Mouse (Mus musculus) midbrain, embryonic 15.5 days (tissue): ENCODE measurements around the gene Abca13. TPM values are rescaled to one million over a fixed set of nuclear protein-coding genes. Genes with fewer than 3 reads are reported as not detected.
"Not testable (repeated sequence)": the region's sequence is repeated elsewhere in the genome, so short reads cannot be mapped to it uniquely, and the experiment has no call there.

ENCODE experiments used
- ATAC-seq: fragments of 200-750 bp; cut with Nextera tagmentation; replicated peaks from 2 replicates; pipeline ENCODE4 v1.8.0; 2017; ENCODE audit warnings: moderate TSS enrichment
- H3K27ac ChIP-seq: fragments of 300-500 bp; sonication (generic); 2 replicates; pipeline ENCODE4 v1.5.1; 2015; ENCODE audit warnings: mild to moderate bottlenecking, inconsistent platforms
- H3K27me3 ChIP-seq: fragments of 300-500 bp; sonication (generic); replicated peaks from 2 replicates; pipeline ENCODE4 v1.6.1; 2015; ENCODE audit warnings: inconsistent platforms
- H3K36me3 ChIP-seq: fragments of 300-500 bp; sonication (generic); replicated peaks from 2 replicates; pipeline ENCODE4 v1.6.1; 2015; ENCODE audit warnings: inconsistent platforms
- H3K4me1 ChIP-seq: fragments of 300-500 bp; sonication (generic); 2 replicates; pipeline ENCODE4 v1.6.1; 2015; ENCODE audit warnings: inconsistent platforms
- H3K4me2 ChIP-seq: fragments of 300-500 bp; sonication (generic); 2 replicates; pipeline ENCODE4 v1.6.1; 2015; ENCODE audit warnings: inconsistent platforms, mild to moderate bottlenecking, moderate library complexity
- H3K4me3 ChIP-seq: fragments of 300-500 bp; sonication (generic); 2 replicates; pipeline ENCODE4 v1.5.1; 2015; ENCODE audit warnings: mild to moderate bottlenecking, inconsistent platforms
- H3K9ac ChIP-seq: fragments of 300-500 bp; sonication (generic); 2 replicates; pipeline ENCODE4 v1.6.1; 2015; ENCODE audit warnings: mild to moderate bottlenecking, inconsistent platforms
- H3K9me3 ChIP-seq: fragments of 300-500 bp; sonication (generic); 2 replicates; pipeline ENCODE4 v1.6.1; 2016; ENCODE audit warnings: inconsistent platforms
- WGBS: fragments of 180-500 bp; shearing (Covaris S2); methylation state at CpG from one replicate; pipeline ENCODE4 v1.1.7; 2015; ENCODE audit warnings: mixed read lengths; 5-methylcytosine and 5-hydroxymethylcytosine counted together
- polyA plus RNA-seq: library from polyadenylated mRNA; unstranded; fragments of >200 nt; fragmentation: Nextera tagmentation; extraction: Ambion mirVana; gene quantifications from 2 replicates; pipeline ENCODE4 v1.2.1, GENCODE M21; 2015

The Abca13 gene
- 0.03 and 0.05 TPM in 2 replicates for polyA plus RNA-seq

DNA sequence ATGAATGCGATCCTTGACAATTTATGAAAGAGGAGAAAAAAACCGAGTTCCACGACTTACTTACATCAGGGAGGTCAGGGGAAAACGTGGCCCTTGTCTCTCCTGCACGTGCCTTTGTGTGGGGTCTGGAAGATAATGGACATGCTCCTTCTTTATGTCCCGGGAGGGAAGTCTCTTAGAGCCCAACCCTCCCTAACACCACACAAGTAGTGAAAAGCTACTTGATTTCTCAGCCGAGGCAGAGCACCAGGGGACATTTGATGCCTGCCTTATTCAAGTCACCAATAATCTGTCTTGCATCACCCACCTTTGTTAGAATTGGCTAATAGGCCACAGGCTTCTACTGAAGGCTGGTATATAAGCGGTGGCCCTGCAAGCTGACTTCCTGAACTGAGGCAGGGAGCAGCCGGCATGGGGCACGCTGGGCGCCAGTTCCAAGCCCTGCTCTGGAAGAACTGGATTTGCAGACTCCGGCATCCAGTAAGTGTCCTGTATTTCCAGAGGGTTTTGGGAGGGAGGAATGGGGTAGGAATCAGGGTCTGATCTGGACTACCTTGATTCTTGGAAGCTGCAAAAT, at the start of gene Abca13:
Abca13 (plus strand) TSS at position 388 of the 577 bp plus-strand sequence.
- H3K9me3 ChIP-seq: no peaks in the 10 kb centered on the region
- H3K4me1 ChIP-seq: peaks cover 3% of the 10 kb centered on the region; the same call in 1 of the 2 replicates
- no peaks in the 10 kb centered on the region for H3K27me3 ChIP-seq
- H3K4me2 ChIP-seq: no peak within 1 kb of the TSS
- no peak within 1 kb of the TSS for H3K4me3 ChIP-seq
- H3K9ac ChIP-seq: no peak within 1 kb of the TSS
- no peak within 1 kb of the TSS for H3K27ac ChIP-seq
- 33% methylated on average over 12 of the region's 12 CpGs for WGBS
- no peaks in the 10 kb centered on the region for H3K36me3 ChIP-seq
- peak; percentile 60 for ATAC-seq

GRCm38 (mm10) chr11:9145113-9145512, 46.6 kb upstream of the Abca13 start:
- no peaks in the 10 kb centered on the region for H3K27me3 ChIP-seq
- H3K36me3 ChIP-seq: no peaks in the 10 kb centered on the region
- no peak overlapping the region for H3K9ac ChIP-seq
- WGBS: 86% methylated on average over 2 of the region's 2 CpGs
- H3K4me1 ChIP-seq: no peaks in the 10 kb centered on the region
- H3K4me3 ChIP-seq: no peak overlapping the region
- H3K9me3 ChIP-seq: no peaks in the 10 kb centered on the region
- ATAC-seq: no peak
- H3K4me2 ChIP-seq: no peak overlapping the region
- H3K27ac ChIP-seq: no peak overlapping the region

DNA sequence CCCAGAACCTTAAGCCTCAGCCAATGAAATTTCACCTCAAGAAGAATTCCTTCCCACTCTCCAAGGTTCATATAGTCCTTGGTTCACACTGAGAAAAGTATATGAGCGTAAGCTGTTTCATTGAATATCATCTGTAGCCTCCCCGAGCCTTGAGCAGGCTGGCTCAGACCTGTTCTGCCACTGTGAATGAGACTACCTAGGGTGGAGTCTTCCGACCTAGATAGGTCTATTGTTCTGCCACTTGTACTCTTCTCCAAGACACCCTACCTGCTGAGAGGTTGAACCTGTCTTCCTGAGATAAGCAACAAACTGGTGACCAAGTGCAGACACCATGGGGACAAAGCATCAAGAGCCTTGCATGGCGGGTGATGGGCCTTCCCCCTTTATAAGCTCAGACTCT, 45.6 kb upstream of the Abca13 start:
- no peaks in the 10 kb centered on the region for H3K27me3 ChIP-seq
- H3K9me3 ChIP-seq: no peaks in the 10 kb centered on the region
- H3K4me2 ChIP-seq: no peak overlapping the region
- 93% methylated on average over 4 of the region's 4 CpGs for WGBS
- no peak for ATAC-seq
- no peaks in the 10 kb centered on the region for H3K4me1 ChIP-seq
- no peak overlapping the region for H3K27ac ChIP-seq
- no peak overlapping the region for H3K9ac ChIP-seq
- no peaks in the 10 kb centered on the region for H3K36me3 ChIP-seq
- no peak overlapping the region for H3K4me3 ChIP-seq

DNA sequence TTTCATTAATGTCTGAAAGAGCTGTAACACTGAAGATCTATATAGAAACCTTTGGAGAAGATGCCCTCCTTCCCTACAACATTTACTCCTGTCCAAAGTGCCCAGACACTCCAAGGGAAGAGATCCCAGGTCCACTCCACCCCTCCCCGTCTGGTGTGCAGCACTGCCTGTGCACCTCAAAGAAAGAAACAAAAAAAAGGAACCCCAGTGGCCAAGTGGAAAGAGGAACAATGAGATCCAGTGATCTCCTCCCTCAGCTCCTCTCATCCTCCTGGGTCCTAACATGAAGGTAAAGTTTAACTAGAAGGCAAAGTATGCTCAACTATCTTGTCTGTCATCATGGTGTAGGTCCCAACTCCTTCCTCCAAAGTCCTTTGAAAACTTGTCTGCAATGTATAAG, 45.1 kb upstream of the Abca13 start:
- WGBS: 91% methylated on average over 1 of the region's 1 CpGs
- ATAC-seq: no peak

DNA sequence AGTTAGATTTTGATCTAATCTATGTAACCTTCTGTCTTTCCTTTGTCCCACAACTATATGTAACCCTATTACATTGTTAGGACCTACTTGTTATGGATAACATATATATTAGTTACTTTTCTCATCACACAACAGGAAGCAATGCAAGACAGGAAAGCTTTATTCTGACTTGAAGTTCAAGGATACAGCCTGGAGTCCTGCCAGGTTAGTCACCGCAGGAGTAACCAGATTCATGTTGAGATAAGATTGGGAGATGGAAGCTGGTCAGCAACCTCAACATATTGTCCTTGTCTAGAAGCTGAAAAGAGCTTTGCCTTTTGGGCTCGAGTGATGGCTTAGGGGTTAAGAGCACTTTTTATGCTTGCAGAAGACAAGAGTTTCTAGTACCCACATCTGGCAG, 43.5 kb upstream of the Abca13 start:
- no peak overlapping the region for H3K4me2 ChIP-seq
- ATAC-seq: no peak
- 83% methylated on average over 2 of the region's 2 CpGs for WGBS

More for the DNA sequence above, 45.1 kb upstream of the Abca13 start:
- no peak overlapping the region for H3K4me2 ChIP-seq
- H3K27ac ChIP-seq: no peak overlapping the region
- H3K36me3 ChIP-seq: no peaks in the 10 kb centered on the region
- no peaks in the 10 kb centered on the region for H3K4me1 ChIP-seq
- no peak overlapping the region for H3K9ac ChIP-seq
- no peaks in the 10 kb centered on the region for H3K27me3 ChIP-seq
- H3K9me3 ChIP-seq: no peaks in the 10 kb centered on the region
- no peak overlapping the region for H3K4me3 ChIP-seq

DNA sequence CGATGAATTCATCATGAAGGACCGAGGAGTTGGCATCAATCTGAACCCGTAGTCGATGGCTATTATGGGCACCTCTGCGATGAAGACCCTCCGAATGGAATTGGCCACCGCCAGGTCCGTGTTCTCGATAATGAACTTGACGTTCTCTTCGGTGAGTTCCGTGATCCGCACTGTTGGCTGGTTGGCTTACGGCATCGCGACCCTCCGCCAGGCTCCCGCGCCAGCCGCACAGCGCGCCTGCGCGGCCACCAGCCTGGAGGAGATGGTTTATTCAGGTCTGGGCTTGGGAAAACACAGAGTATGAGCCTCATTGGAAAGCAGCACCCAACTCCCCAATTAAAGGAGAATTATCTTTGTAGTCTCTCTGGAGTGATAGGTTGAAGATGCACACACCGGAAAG, 41.3 kb upstream of the Abca13 start:
- not testable (repeated sequence) for H3K27ac ChIP-seq, H3K4me3 ChIP-seq, H3K27me3 ChIP-seq, H3K4me2 ChIP-seq, H3K36me3 ChIP-seq, ATAC-seq, H3K9ac ChIP-seq, H3K4me1 ChIP-seq, H3K9me3 ChIP-seq
- WGBS: 84% methylated on average over 25 of the region's 25 CpGs

More for the DNA sequence above, 43.5 kb upstream of the Abca13 start:
- Histone ChIP-seq H3K36me3 (no peaks in the 10 kb centered on the region), H3K4me1 (no peaks in the 10 kb centered on the region), H3K4me3 (no peak overlapping the region), H3K27ac (no peak overlapping the region), H3K9me3 (no peaks in the 10 kb centered on the region), H3K27me3 (no peaks in the 10 kb centered on the region), H3K9ac (no peak overlapping the region)

DNA sequence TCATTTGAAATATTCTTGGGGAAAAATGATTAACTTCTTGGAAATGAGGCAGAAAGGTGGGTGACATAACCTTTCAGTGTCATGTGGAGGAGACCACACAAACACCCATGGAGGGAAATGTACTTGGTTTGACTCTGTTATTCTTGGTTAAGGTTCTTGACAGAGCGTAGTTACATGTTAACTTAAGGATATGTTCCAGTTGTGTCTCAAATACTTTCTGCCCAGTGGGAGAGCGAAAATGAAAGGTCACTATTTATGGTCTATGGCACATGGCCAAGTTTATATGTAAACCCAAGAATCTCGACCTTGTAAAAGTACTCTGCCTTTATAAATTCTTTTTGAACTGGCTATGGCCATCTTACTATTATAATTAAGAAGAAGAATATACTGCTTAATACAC, 31.8 kb upstream of the Abca13 start:
- Histone ChIP-seq H3K4me3 (no peak overlapping the region), H3K27me3 (no peaks in the 10 kb centered on the region), H3K4me1 (no peaks in the 10 kb centered on the region), H3K27ac (no peak overlapping the region), H3K4me2 (no peak overlapping the region), H3K9me3 (no peaks in the 10 kb centered on the region), H3K9ac (no peak overlapping the region), H3K36me3 (no peaks in the 10 kb centered on the region)
- ATAC-seq: no peak
- WGBS: 78% methylated on average over 3 of the region's 3 CpGs

DNA sequence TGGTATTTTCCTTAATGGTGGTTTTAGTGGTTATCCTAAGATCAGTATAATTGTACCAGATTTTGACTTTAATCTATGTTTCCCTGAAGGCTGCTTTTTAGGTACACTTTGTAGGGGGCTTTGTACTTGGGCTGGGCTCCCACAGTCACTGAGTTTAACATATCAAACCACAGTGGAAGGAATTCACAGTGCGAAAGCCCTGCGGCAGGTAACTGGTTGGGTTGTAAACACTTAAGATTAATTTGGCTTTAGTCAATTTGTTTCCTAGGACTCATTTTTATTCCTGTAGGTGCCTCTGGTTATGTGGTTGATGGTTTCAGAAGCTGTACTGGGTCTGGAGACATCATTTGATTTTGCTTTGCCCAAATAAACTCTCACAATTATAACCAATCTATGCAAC, 24.4 kb upstream of the Abca13 start:
- Histone ChIP-seq H3K4me3 (no peak overlapping the region), H3K4me2 (no peak overlapping the region), H3K27ac (no peak overlapping the region), H3K9me3 (no peaks in the 10 kb centered on the region), H3K27me3 (no peaks in the 10 kb centered on the region), H3K4me1 (no peaks in the 10 kb centered on the region), H3K9ac (no peak overlapping the region), H3K36me3 (no peaks in the 10 kb centered on the region)
- ATAC-seq: no peak
- WGBS: 92% methylated on average over 2 of the region's 2 CpGs

GRCm38 (mm10) chr11:9181477-9181876, 10.3 kb upstream of the Abca13 start:
- no peak overlapping the region for H3K4me3 ChIP-seq
- no peak overlapping the region for H3K9ac ChIP-seq
- no peaks in the 10 kb centered on the region for H3K4me1 ChIP-seq
- no peak overlapping the region for H3K4me2 ChIP-seq
- H3K27ac ChIP-seq: no peak overlapping the region
- H3K36me3 ChIP-seq: no peaks in the 10 kb centered on the region
- 86% methylated on average over 1 of the region's 1 CpGs for WGBS
- no peaks in the 10 kb centered on the region for H3K9me3 ChIP-seq
- no peak for ATAC-seq
- H3K27me3 ChIP-seq: no peaks in the 10 kb centered on the region

- H3K4me1 ChIP-seq, H3K4me2 ChIP-seq, H3K27ac ChIP-seq, H3K4me3 ChIP-seq, ATAC-seq, H3K36me3 ChIP-seq, H3K9ac ChIP-seq, H3K9me3 ChIP-seq, H3K27me3 ChIP-seq: not testable (repeated sequence)
Observed at GRCm38 (mm10) chr11:9189471-9189870, 2.3 kb upstream of the Abca13 start.

DNA sequence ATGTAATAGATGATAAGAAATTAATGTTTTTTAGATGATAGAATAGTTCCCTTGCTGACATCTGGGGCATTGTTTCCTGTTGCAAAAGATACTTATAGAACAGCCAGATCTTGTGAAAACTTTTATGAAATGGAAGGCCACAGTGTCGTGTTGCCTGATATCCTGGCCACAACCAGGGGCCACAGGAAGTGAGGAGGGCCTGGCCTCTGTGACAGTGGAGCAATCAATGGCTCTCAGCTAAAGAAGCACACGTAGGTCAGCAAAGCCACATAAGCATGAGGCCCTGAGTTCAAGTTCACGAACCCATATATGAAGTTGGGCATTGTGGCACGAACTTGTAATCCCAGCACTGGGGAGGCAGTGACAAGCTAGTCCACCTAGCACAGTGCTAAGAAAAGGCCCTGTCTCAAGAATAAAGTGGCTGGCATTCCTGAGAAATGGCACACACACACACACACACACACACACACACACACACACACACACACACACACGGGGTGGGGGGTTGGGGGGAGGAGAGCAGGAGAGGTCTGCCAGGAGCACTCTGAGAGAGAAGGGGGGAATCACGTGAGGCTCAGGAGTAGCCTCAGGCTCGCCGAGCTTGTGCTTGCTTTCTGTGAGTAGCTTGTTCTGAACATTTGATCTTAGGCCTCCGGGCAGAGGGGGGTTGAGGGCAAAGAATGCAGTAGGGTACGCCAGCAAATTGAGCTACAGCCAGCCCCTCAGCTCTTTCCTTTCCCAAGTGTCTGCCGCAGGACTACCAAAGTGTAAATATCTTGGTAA, 779 bp upstream of the Abca13 start:
- H3K4me3 ChIP-seq: no peak overlapping the region
- peak; percentile 86 for ATAC-seq
- no peak overlapping the region for H3K27ac ChIP-seq
- WGBS: 39% methylated on average over 11 of the region's 11 CpGs
- no peaks in the 10 kb centered on the region for H3K27me3 ChIP-seq
- H3K9ac ChIP-seq: no peak overlapping the region
- no peak overlapping the region for H3K4me2 ChIP-seq
- peaks cover 3% of the 10 kb centered on the region; the same call in 1 of the 2 replicates for H3K4me1 ChIP-seq
- no peaks in the 10 kb centered on the region for H3K9me3 ChIP-seq
- H3K36me3 ChIP-seq: no peaks in the 10 kb centered on the region

DNA sequence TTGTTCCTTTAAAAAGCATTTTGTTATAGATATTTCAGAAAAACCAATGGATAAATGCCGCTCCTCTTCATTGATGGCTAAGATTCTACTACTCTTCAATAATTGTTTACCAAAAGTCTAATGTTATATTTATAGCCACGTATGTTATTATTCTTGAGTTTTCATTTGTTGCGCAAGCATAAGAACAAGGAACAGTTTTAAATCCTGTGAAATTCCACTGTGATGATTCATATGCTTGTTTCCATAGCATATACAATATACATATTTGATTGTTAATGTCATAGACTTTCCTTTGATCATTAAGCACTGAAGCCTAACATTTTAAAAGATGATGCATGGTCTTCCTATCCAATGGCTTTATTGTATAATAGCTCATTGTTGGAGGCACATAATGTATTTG, 3.1 kb downstream of the Abca13 start:
- no peak overlapping the region for H3K4me2 ChIP-seq
- H3K4me3 ChIP-seq: no peak overlapping the region
- no peaks in the 10 kb centered on the region for H3K27me3 ChIP-seq
- H3K4me1 ChIP-seq: peaks cover 3% of the 10 kb centered on the region; the same call in 1 of the 2 replicates
- 91% methylated on average over 3 of the region's 3 CpGs for WGBS
- no peaks in the 10 kb centered on the region for H3K9me3 ChIP-seq
- H3K36me3 ChIP-seq: no peaks in the 10 kb centered on the region
- no peak overlapping the region for H3K27ac ChIP-seq
- no peak overlapping the region for H3K9ac ChIP-seq
- no peak for ATAC-seq

GRCm38 (mm10) chr11:9199868-9200267, 8.1 kb downstream of the Abca13 start:
- Histone ChIP-seq H3K27ac (no peak overlapping the region), H3K9me3 (no peaks in the 10 kb centered on the region), H3K4me2 (no peak overlapping the region), H3K36me3 (no peaks in the 10 kb centered on the region), H3K4me3 (no peak overlapping the region), H3K27me3 (no peaks in the 10 kb centered on the region), H3K9ac (no peak overlapping the region), H3K4me1 (no peaks in the 10 kb centered on the region)
- no peak for ATAC-seq
- 69% methylated on average over 2 of the region's 2 CpGs for WGBS
